Mouse (Mus musculus): ENCODE measurements around the gene Prph2. TPM values are rescaled to one million over a fixed set of nuclear protein-coding genes. Genes with fewer than 3 reads are reported as not detected.

The Prph2 gene
- polyA plus RNA-seq (2012; rRNA removed): 0.05 TPM in 2 replicates

GRCm38 (mm10) chr17:46910186-46910585 lies at the start of gene Prph2:
Gene Prph2 (plus strand): TSS chr17:46910459.

DNA sequence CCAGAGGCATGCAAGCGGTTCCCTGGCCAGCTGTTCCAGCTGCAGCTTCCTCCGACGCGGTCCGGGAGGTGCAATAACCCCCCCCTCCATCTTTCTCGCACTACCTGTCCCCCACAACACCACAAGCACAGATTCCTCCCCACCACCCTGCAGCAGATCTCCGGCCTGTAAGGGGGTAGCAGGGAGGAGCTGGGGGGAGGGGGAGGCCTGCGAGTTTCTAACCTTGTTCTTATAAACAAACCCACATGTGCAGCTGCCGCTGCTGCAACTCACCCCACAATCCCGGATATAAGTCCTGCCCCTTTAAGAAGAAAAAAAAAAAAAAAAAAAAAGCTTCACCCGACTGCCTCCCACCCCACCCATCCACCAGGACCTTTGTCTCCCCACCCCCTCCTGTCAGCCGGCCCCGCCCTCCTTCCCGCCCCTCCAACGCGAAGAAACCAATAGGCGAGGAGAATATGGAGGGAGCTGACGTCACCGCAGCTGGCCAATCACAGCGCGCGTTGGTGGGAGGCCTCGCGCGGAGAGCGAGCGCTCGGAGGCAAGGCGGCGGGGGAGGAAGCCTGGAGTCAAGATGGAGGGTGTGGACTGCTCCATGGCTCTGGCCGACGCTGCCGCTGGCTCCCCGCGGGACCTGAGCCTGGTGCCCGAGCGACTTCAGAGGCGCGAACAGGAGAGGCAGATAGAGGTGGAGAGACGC lies 20.0 kb upstream of the Prph2 start, which contains the start of gene Tbcc:
TSS of gene Tbcc (plus strand) at position 569 of the 700 bp plus-strand sequence.

Other genes with a start within 250 kb of the Prph2 start
- 36.2 and 40.8 TPM in 2 replicates for gene Rrp36, start 236.1 kb upstream of the Prph2 start, polyA plus RNA-seq (2012; rRNA removed)
- gene Mea1, start 231.7 kb upstream of the Prph2 start, polyA plus RNA-seq (2012; rRNA removed): 168 and 171 TPM in 2 replicates
- gene Klhdc3, start 229.5 kb upstream of the Prph2 start, polyA plus RNA-seq (2012; rRNA removed): 140 and 150 TPM in 2 replicates
- gene Ppp2r5d, start 205.3 kb upstream of the Prph2 start, polyA plus RNA-seq (2012; rRNA removed): 105 and 111 TPM in 2 replicates
- gene Pex6, start 199.0 kb upstream of the Prph2 start, polyA plus RNA-seq (2012; rRNA removed): 42.6 and 47.2 TPM in 2 replicates
- gene Gnmt, start 181.3 kb upstream of the Prph2 start, polyA plus RNA-seq (2012; rRNA removed): 1.8 and 2.8 TPM in 2 replicates
- gene Cnpy3, start 158.2 kb upstream of the Prph2 start, polyA plus RNA-seq (2012; rRNA removed): 53.5 and 59.9 TPM in 2 replicates
- gene Ptcra, start 146.7 kb upstream of the Prph2 start, polyA plus RNA-seq (2012; rRNA removed): 0.04 TPM in 1 of 2 replicates, not detected in the other
- gene 2310039H08Rik, start 137.8 kb upstream of the Prph2 start, polyA plus RNA-seq (2012; rRNA removed): 64.8 and 67.4 TPM in 2 replicates
- gene Rpl7l1, start 127.8 kb upstream of the Prph2 start, polyA plus RNA-seq (2012; rRNA removed): 88.2 and 89.8 TPM in 2 replicates
- gene Bicral, start 52.0 kb upstream of the Prph2 start, polyA plus RNA-seq (2012; rRNA removed): 17.7 and 20.6 TPM in 2 replicates
- gene Tbcc, start 19.8 kb upstream of the Prph2 start, polyA plus RNA-seq (2012; rRNA removed): 34.7 and 37.5 TPM in 2 replicates
- gene Ubr2, start 100.1 kb downstream of the Prph2 start, polyA plus RNA-seq (2012; rRNA removed): 32.3 and 34.7 TPM in 2 replicates

All from central nervous system, embryonic 14 days (tissue).